Mouse (Mus musculus) cerebellum, adult 2 months (tissue): ENCODE data around the gene Akr7a5.

Experiments
- CTCF ChIP-seq: fragments of 200-500 bp; IDR thresholded peaks from 2 replicates; pipeline ENCODE4 v1.5.1; 2011; ENCODE audit warnings: low read depth, mild to moderate bottlenecking, control low read depth, low read length, moderate library complexity, borderline replicate concordance; ENCODE audit not compliant: insufficient read depth
- POLR2A ChIP-seq: fragments of 200-500 bp; IDR thresholded peaks from 2 replicates; pipeline ENCODE4 v1.6.1; 2011; ENCODE audit warnings: low read length, control low read depth, borderline replicate concordance; ENCODE audit not compliant: insufficient read depth

DNA sequence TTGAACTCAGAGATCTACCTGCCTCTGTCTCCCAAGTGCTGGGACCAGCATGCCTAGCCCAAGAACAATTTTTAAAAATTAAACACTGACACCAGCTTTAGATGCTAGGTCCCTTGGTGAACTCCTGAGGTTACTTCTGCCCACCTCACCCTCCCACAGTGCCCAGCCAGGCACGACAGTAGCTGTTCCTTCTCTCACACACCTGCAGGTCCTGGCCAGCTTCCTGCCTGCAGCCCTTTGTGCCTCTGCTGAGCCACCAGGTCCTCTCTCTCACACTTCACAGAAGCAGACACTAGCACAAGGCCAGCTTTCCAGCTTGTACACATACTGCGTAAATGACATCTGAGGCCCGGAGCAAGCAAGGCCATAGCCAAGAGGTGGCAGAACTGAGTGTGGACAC is 5.0 kb upstream of the Akr7a5 start:
- TF ChIP-seq POLR2A (no peak), CTCF (no peak)
